Mouse (Mus musculus): ENCODE results near the gene Tbc1d4.

GRCm38 (mm10) chr14:101565661-101566060 is 43.3 kb downstream of the Tbc1d4 start:
- TF ChIP-seq CTCF (IDR thresholded peaks at IDR 0.05; ENCODE audit: control insufficient read depth, insufficient read depth, insufficient read length) (no peak), USF1 (IDR thresholded peaks at IDR 0.05; ENCODE audit: low read depth) (no peak), FOSL1 (IDR thresholded peaks at IDR 0.05; ENCODE audit: insufficient read depth, low read length, poor library complexity, severe bottlenecking) (no peak), MAX (IDR thresholded peaks at IDR 0.05) (no peak)

Measured in C2C12 (cell line).